Mouse (Mus musculus) olfactory bulb, adult 2 months (tissue): ENCODE data around the gene Aqp6. TPM values are rescaled to one million over a fixed set of nuclear protein-coding genes. Genes with fewer than 3 reads are reported as not detected.

Source experiments
- H3K27ac ChIP-seq: fragments of 200-500 bp; 2 replicates; pipeline ENCODE4 v1.5.1; 2012; ENCODE audit warnings: low read depth, low read length; ENCODE audit not compliant: insufficient read depth
- H3K4me1 ChIP-seq: fragments of 200-500 bp; 2 replicates; pipeline ENCODE4 v1.6.1; 2012; ENCODE audit warnings: low read length; ENCODE audit not compliant: control insufficient read depth, insufficient read depth
- H3K4me3 ChIP-seq: fragments of 200-500 bp; 2 replicates; pipeline ENCODE4 v1.5.1; 2012; ENCODE audit warnings: mild to moderate bottlenecking, low read depth, low read length, moderate library complexity; ENCODE audit not compliant: insufficient read depth
- CTCF ChIP-seq: fragments of 200-500 bp; IDR thresholded peaks from 2 replicates; pipeline ENCODE4 v1.5.1; 2012; ENCODE audit warnings: low read depth, mild to moderate bottlenecking, low read length, moderate library complexity; ENCODE audit not compliant: insufficient read depth
- POLR2A ChIP-seq: fragments of 200-500 bp; IDR thresholded peaks from 2 replicates; pipeline ENCODE4 v1.6.1; 2012; ENCODE audit warnings: mild to moderate bottlenecking, low read depth, low read length, moderate library complexity; ENCODE audit not compliant: insufficient read depth
- WGBS: fragments of 180-500 bp; shearing (Covaris S2); methylation state at CpG from one replicate; pipeline ENCODE4 v1.1.7; 2018; 5-methylcytosine and 5-hydroxymethylcytosine counted together
- polyA plus RNA-seq: library from polyadenylated mRNA; stranded (reverse); fragments of >200 nt; gene quantifications from 2 replicates; pipeline ENCODE4 v1.2.4, GENCODE M21; 2012; ENCODE audit warnings: low replicate concordance; ENCODE audit not compliant: missing spikeins, insufficient read depth, insufficient read length

Aqp6 gene
- not detected in 2 replicates for polyA plus RNA-seq

DNA sequence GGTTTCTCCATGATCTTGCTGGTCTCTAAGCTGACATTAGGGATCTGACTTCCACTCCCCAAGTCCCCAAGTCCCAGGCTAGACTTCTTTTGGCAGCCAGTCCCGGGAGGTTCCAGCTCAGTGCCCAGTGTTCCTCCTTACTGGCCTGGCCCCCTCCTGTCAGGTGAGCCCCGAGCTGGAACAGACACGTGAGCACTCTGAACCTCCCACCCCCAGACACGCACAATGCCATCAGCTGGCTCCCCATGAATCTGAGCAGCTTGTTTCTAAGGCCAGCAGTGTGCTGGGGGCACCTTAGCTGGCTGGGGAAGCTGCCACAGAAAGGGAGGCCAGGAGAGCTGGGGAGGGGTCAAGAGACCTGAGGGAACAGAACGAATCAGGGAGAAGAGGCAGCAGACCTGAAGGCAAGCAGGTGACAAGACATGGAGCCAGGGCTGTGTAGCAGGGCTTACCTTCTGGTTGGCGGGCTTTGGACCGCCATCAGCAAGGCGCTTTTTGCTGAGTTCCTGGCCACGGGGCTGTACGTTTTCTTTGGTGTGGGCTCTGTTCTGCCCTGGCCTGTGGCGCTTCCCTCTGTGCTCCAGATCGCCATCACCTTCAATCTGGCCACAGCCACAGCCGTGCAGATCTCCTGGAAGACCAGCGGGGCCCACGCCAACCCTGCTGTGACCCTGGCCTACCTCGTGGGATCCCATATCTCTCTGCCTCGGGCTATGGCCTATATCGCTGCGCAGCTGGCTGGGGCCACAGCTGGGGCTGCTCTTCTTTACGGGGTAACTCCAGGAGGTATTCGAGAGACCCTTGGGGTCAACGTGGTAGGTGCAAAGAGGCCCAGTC lies at the start of gene Aqp6:
Aqp6 (plus strand) TSS at position 415 of the 837 bp plus-strand sequence.
- WGBS = 82% methylated on average over 22 of the region's 22 CpGs
- Histone ChIP-seq H3K4me3 (no peak within 1 kb of the TSS), H3K4me1 (peaks cover 40% of the 10 kb centered on the region), H3K27ac (no peak within 1 kb of the TSS)
- TF ChIP-seq POLR2A (no peak), CTCF (no peak)

DNA sequence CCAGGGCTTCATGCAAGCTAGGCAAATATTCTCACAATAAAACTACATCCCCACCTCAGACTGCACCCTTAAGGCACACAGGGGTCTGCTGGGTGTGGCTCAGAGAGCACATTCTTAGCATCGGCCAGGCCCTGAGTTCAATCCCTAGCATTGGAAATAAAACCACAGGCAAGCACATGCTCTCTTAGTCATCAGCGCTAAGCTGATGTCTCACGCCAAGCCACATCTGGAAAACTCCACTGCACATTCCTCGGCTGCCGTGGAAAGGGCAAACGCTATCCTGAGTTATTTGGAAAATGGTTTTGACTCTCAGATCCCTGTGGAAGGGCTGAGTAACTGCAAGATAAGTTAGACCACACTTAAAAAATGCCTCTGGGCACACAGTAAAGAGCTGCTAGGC lies 47.4 kb upstream of the Aqp6 start:
- no peak overlapping the region for H3K4me3 ChIP-seq
- H3K27ac ChIP-seq = no peak overlapping the region
- 60% methylated on average over 6 of the region's 6 CpGs for WGBS
- H3K4me1 ChIP-seq = no peaks in the 10 kb centered on the region
- TF ChIP-seq CTCF (no peak), POLR2A (no peak)

DNA sequence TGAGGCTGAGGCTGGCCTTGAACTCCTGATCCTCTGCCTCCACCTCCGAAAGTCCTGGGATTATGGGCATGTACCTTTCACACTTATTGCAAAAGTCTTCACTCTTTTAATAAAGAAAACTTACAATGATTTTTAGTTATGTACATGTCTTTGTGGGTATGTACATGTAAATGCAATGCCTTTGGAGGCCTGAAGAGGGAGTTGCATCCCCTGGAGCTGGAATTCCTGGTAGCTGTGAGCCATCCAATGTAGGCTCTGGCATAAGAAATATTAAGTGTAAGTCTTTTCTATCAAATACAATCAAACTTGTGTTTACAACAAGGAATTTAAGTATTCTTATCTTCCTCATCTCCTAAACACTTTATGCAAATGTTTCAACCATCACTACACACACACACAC lies 42.3 kb upstream of the Aqp6 start:
- no peak for TF ChIP-seq POLR2A
- no peak for TF ChIP-seq CTCF
- Histone ChIP-seq H3K27ac (no peak overlapping the region), H3K4me3 (no peak overlapping the region), H3K4me1 (peaks cover 3% of the 10 kb centered on the region)
- WGBS = 100% methylated on average over 1 of the region's 1 CpGs

DNA sequence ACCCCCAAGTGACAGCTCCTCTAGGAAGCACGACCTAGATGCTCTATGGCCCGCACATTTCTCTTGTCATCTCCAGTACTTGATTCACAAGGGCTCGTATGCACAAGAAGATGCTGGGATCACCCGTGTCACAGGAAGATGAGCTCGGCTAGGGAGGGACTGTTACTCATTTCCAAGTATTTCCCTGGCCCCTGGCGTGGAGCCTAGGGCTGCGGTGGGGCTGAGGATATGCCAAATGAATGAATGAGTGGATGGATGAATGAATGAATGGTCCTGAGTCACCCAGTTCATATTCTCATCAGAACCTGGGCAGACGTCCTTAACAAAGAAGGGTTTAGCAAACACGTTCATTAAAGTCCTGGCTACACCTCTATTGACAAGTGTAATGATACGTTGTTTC lies 41.0 kb upstream of the Aqp6 start:
- Histone ChIP-seq H3K27ac (no peak overlapping the region), H3K4me3 (no peak overlapping the region), H3K4me1 (peaks cover 9% of the 10 kb centered on the region)
- 64% methylated on average over 10 of the region's 10 CpGs for WGBS
- TF ChIP-seq POLR2A = no peak

DNA sequence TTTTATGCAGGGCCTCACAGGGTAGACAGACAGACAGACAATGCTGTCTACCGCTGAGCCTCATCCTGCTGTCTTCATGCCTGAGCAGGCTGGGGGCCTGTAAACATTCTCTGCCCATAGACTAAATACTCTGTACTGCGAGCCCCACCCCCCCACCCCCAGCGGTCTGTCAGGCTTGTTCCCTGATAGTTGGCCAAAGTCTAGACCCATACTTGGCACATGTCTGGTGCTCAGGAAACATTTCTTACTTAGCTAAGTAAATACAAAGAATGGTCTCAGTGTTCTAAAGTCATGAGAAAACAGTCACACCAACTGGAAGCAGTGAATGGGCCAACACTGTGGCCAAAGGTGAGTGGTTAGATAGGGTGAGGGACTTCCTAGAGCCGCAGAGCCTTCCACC lies 33.8 kb upstream of the Aqp6 start:
- H3K4me3 ChIP-seq = no peak overlapping the region
- H3K27ac ChIP-seq = no peak overlapping the region
- TF ChIP-seq CTCF (no peak), POLR2A (no peak)
- 61% methylated on average over 4 of the region's 4 CpGs for WGBS
- peaks cover 14% of the 10 kb centered on the region for H3K4me1 ChIP-seq

DNA sequence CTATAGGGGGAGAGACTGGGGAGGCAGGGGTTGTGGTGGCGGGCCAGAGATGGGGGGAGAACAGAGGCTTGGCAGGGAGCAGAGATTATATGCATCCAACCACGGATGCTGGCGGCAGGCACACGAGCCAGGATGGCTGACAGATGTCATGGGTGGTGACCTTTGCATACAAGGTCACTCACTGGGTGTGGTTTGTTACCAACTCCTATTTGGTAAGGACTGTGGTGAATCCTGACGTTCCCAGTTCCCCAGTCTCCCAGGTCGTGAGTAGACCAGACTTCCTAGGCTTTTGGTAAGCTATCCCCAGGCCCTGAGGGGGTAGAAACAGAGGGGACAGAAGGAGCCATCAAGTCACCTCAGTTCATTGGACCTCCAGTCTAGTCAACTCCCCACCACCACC lies 32.5 kb upstream of the Aqp6 start:
- TF ChIP-seq POLR2A (no peak), CTCF (no peak)
- no peak overlapping the region for H3K27ac ChIP-seq
- 88% methylated on average over 6 of the region's 6 CpGs for WGBS
- H3K4me3 ChIP-seq = no peak overlapping the region
- peaks cover 13% of the 10 kb centered on the region for H3K4me1 ChIP-seq

DNA sequence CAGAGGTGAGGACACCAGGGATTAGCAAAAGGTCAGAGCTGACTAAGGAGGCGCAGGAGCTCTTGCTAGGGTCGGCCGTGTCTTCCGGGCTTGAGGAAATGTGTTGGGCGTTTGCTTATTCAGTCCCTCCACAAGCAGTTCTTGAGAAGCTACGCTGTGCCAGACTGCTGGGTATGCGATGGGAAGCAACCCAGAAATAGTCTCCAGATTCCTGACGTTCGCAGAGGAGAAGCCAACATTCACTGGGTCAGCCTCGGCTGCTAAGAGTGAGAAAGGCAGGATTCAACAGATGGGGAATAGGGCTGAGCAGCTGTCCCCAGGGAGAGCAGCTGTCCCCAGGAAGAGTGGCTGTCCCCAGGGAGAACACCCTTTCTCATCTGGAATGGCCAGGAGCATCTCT lies 32.1 kb upstream of the Aqp6 start:
- H3K4me1 ChIP-seq = peaks cover 9% of the 10 kb centered on the region
- H3K4me3 ChIP-seq = no peak overlapping the region
- no peak for TF ChIP-seq POLR2A
- TF ChIP-seq CTCF = no peak
- H3K27ac ChIP-seq = no peak overlapping the region
- WGBS = 58% methylated on average over 10 of the region's 10 CpGs

DNA sequence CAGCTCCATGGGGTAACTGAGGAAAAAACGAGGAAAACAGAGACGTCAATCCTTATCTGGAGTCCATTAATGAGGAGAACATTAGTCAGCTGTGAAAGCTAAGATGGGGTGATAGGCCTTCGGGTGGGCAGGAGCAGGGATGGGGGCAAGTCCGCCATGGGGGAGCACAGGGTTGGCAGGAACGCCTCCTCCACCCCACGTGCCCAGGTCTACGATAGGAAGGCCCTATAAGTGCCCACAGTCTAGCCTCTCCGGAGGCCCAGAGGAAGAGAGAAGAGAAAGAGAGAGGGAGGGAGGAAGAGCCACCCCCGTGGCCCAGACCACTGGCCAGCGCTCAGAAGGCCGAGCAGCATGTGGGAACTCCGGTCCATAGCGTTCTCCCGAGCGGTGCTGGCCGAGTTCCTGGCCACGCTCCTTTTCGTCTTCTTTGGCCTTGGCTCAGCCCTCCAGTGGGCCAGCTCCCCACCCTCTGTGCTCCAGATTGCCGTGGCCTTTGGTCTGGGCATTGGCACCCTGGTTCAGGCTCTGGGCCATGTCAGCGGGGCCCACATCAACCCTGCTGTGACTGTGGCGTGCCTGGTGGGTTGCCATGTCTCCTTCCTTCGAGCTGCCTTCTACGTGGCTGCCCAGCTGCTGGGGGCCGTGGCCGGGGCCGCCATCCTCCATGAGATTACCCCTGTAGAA lies 22.3 kb upstream of the Aqp6 start, which contains the start of gene Aqp2:
Aqp2 (plus strand) TSS at position 254 of the 684 bp plus-strand sequence.
- peaks cover 14% of the 10 kb centered on the region for H3K4me1 ChIP-seq
- TF ChIP-seq POLR2A (no peak), CTCF (no peak)
- WGBS = 70% methylated on average over 26 of the region's 26 CpGs
- H3K27ac ChIP-seq = no peak within 1 kb of the TSS
- H3K4me3 ChIP-seq = no peak within 1 kb of the TSS

DNA sequence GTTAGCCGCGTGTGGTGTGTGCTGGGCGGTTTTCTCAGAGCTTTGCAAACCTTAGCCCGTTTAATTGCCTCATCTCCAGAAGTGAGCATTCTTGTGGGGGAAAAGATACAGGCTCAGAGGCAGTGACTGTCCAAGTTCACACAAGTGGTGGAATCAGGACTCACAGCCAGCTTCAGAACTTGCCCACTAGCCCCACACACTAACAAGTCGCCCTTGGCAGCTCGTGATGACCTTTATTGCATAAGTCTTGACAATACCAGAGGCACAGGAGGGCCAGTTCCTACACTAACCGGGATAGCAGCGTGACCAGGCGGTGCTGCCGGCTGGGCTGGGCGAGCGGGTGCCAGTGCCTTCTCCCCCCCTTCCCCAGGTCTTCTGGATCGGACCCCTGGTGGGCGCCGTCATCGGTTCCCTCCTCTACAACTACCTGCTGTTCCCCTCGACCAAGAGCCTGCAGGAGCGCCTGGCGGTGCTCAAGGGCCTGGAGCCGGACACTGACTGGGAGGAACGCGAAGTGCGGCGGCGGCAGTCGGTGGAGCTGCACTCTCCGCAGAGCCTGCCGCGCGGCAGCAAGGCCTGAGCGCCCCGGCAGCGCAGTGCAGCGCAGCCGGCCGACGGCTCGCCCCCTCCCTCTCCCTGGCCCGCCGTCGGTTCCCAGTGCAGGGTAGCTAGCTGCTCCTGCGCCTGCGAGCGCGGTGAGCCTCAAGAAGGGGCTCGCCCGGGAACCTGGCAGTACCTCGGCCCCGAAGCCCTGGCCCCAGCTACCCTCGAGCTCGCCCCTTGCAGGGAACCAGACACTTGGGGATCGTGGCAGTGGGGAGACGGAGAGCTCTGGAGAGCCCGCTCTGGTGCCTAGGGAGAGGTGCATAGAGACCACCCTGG lies 17.5 kb upstream of the Aqp6 start:
- no peak for TF ChIP-seq POLR2A
- no peak for TF ChIP-seq CTCF
- WGBS = 14% methylated on average over 54 of the region's 54 CpGs
- Histone ChIP-seq H3K4me3 (no peak overlapping the region), H3K4me1 (peaks cover 20% of the 10 kb centered on the region), H3K27ac (no peak overlapping the region)
